Mouse (Mus musculus) forebrain, embryonic 15.5 days (tissue): ENCODE data around the gene Gpx5. TPM values are rescaled to one million over a fixed set of nuclear protein-coding genes. Genes with fewer than 3 reads are reported as not detected.

Experiments used
- ATAC-seq: fragments of 200-750 bp; cut with Nextera tagmentation; replicated peaks from 2 replicates; pipeline ENCODE4 v1.8.0; 2017; ENCODE audit warnings: mild to moderate bottlenecking, moderate TSS enrichment, moderate library complexity
- H3K27ac ChIP-seq: fragments of 300-500 bp; sonication (generic); replicated peaks from 2 replicates; pipeline ENCODE4 v1.5.1; 2015; ENCODE audit warnings: mild to moderate bottlenecking, inconsistent platforms
- H3K27me3 ChIP-seq: fragments of 300-500 bp; sonication (generic); 2 replicates; pipeline ENCODE4 v1.6.1; 2015; ENCODE audit warnings: inconsistent platforms
- H3K36me3 ChIP-seq: fragments of 300-500 bp; sonication (generic); 2 replicates; pipeline ENCODE4 v1.6.1; 2015; ENCODE audit warnings: mild to moderate bottlenecking, inconsistent platforms
- H3K4me1 ChIP-seq: fragments of 300-500 bp; sonication (generic); 2 replicates; pipeline ENCODE4 v1.6.1; 2015; ENCODE audit warnings: inconsistent platforms
- H3K4me2 ChIP-seq: fragments of 300-500 bp; sonication (generic); replicated peaks from 2 replicates; pipeline ENCODE4 v1.6.1; 2015; ENCODE audit warnings: mild to moderate bottlenecking, inconsistent platforms
- H3K4me3 ChIP-seq: fragments of 300-500 bp; sonication (generic); 2 replicates; pipeline ENCODE4 v1.5.1; 2015; ENCODE audit warnings: mild to moderate bottlenecking, inconsistent platforms
- H3K9ac ChIP-seq: fragments of 300-500 bp; sonication (generic); replicated peaks from 2 replicates; pipeline ENCODE4 v1.6.1; 2015; ENCODE audit warnings: mild to moderate bottlenecking, inconsistent platforms
- H3K9me3 ChIP-seq: fragments of 300-500 bp; sonication (generic); 2 replicates; pipeline ENCODE4 v1.6.1; 2016; ENCODE audit warnings: inconsistent platforms
- WGBS: fragments of 180-500 bp; shearing (Covaris S2); methylation state at CpG from one replicate; pipeline ENCODE4 v1.1.7; 2015; ENCODE audit warnings: mixed read lengths; 5-methylcytosine and 5-hydroxymethylcytosine counted together
- polyA plus RNA-seq: library from polyadenylated mRNA; unstranded; fragments of >200 nt; fragmentation: Nextera tagmentation; extraction: Ambion mirVana; gene quantifications from 2 replicates; pipeline ENCODE4 v1.2.1, GENCODE M21; 2015

Gene Gpx5
- polyA plus RNA-seq, result not detected in 2 replicates

DNA sequence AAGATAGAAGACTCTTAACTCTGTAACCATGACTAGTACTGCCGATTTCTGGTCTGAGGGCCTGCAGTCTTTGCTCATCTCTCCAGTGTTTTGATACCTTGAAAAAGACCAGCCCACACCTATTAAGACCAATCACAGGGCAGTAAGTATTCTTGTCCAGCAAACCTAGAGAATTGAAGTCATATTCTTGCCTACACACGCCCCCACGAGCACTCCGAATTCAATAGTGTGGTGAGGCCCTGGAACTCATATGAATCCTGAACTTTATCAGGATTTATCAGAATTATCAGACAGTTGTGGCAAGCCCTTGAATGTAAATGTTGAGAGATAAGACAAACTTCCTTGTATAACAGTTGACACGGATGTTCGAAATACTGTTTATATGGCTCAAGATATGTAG, at the start of gene Gpx5:
TSS of gene Gpx5 (minus strand) at position 101 of the 400 bp plus-strand sequence.
- Histone ChIP-seq H3K4me2 (no peak within 1 kb of the TSS), H3K4me3 (no peak within 1 kb of the TSS), H3K27ac (no peak within 1 kb of the TSS), H3K9ac (no peak within 1 kb of the TSS), H3K27me3 (no peaks in the 10 kb centered on the region), H3K36me3 (no peaks in the 10 kb centered on the region), H3K4me1 (no peaks in the 10 kb centered on the region), H3K9me3 (no peaks in the 10 kb centered on the region)
- no peak for ATAC-seq
- 95% methylated on average over 6 of the region's 6 CpGs for WGBS

DNA sequence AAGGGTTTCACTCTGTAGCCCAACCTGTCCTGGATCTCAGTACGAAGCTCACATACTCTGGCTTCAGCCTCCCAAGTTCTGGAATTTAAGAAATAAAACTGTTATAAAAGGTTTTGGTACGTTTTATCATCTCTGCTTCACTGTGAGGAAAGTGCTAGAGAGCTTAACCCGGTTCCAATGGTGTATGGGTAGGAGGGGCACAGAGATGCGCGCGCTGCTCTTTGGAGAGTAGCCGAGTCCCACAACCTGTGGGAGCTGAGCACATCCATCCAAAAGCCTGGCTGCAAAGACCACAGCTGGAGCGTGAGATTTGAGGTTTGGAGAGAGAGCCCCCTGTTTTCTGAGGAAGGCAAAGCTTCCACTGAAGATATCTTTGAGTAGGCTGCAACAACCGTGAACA, 34.9 kb upstream of the Gpx5 start:
- Histone ChIP-seq H3K27me3 (no peaks in the 10 kb centered on the region), H3K4me1 (peaks cover 13% of the 10 kb centered on the region), H3K4me2 (peak overlapping the region; percentile 44), H3K9me3 (no peaks in the 10 kb centered on the region), H3K27ac (no peak overlapping the region), H3K36me3 (no peaks in the 10 kb centered on the region), H3K9ac (peak overlapping the region; percentile 14; the same call in 1 of the 2 replicates), H3K4me3 (peak overlapping the region; percentile 39)
- WGBS, result under 1% methylated on average over 9 of the region's 9 CpGs
- peak; percentile 71; the same call in 1 of the 2 replicates for ATAC-seq

DNA sequence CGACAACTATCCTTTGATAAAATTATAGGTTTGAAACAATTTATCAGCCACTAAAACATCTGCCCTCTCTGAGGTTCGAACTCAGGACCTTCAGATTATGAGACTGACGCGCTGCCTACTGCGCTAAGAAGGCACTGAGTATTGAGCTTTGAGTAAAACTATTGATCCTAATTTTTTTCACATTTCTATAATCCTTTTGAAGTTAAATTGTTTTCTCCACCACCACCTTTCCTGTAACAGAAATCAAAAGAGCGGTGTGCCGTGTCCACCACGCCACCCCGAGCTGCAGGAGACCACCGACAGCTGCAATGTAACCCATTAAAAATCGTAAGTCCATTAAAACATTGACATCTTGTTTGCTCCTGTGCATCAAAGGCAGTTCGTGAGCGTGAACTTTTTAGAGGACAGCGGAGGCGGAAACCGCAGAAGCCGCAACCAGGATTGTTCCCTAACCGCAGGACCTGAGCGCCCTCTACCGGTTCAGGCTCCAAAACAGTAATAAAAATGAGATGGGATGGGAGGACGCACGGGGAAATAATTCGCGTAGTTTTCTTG, 34.2 kb upstream of the Gpx5 start:
- Histone ChIP-seq H3K9me3 (no peaks in the 10 kb centered on the region), H3K27ac (no peak overlapping the region), H3K9ac (peak overlapping the region; percentile 35), H3K4me3 (peak overlapping the region; percentile 39), H3K4me1 (peaks cover 13% of the 10 kb centered on the region), H3K36me3 (no peaks in the 10 kb centered on the region), H3K4me2 (peak overlapping the region; percentile 44), H3K27me3 (no peaks in the 10 kb centered on the region; the same call in 1 of the 2 replicates)
- peak; percentile 80 for ATAC-seq
- under 1% methylated on average over 24 of the region's 24 CpGs for WGBS

DNA sequence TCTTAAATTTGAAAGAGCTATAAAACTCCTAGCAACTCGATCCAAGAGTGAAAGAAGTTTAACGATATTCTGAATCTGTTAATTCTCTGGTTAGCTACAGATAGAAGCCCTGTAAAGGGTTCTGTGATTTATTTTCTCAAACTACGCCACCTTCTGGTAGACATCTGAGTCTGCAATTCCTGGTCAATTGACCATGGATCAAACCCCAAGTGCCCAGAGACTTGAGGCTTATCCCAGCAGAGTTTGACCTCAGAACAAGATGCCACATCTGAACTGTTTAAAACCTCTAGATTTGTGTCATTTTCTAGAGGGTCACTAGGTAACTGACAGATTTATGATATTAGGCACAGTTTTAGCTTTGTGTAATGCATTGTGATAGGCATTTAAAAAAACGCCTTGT, 33.7 kb upstream of the Gpx5 start:
- H3K4me2 ChIP-seq, result peak overlapping the region; percentile 44
- H3K27me3 ChIP-seq, result no peaks in the 10 kb centered on the region; the same call in 1 of the 2 replicates
- no peak overlapping the region for H3K9ac ChIP-seq
- no peaks in the 10 kb centered on the region for H3K36me3 ChIP-seq
- 0 out of 2 replicates have a peak, but pooled peaks have one; percentile 16 for ATAC-seq
- WGBS, result 9% methylated on average over 4 of the region's 4 CpGs
- H3K4me1 ChIP-seq, result peaks cover 13% of the 10 kb centered on the region
- H3K9me3 ChIP-seq, result no peaks in the 10 kb centered on the region
- no peak overlapping the region for H3K27ac ChIP-seq
- peak overlapping the region; percentile 39 for H3K4me3 ChIP-seq

DNA sequence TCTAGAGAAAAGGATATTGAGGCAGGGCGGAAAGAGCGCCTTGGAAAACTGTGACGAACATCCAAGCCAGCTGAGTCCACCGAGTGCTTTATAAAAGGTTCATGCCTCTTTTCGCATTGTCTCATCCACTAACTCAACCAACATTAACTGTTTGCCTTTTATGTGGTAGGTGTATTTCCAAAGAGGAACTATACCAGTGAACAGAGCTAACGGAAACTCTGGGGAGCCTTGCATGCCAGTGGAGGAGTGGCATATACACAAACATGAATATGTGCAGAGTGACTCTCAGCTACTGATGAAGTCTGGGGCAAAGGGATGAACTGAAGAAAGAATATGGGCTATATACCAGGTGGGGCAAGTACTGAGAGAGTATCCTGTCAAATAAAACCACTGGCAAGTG, 30.9 kb upstream of the Gpx5 start:
- H3K9me3 ChIP-seq, result no peaks in the 10 kb centered on the region
- peak overlapping the region; percentile 41 for H3K4me2 ChIP-seq
- H3K36me3 ChIP-seq, result no peaks in the 10 kb centered on the region
- ATAC-seq, result no peak
- no peak overlapping the region for H3K4me3 ChIP-seq
- peaks cover 13% of the 10 kb centered on the region for H3K4me1 ChIP-seq
- no peaks in the 10 kb centered on the region; the same call in 1 of the 2 replicates for H3K27me3 ChIP-seq
- H3K9ac ChIP-seq, result no peak overlapping the region
- H3K27ac ChIP-seq, result no peak overlapping the region
- 61% methylated on average over 6 of the region's 6 CpGs for WGBS

DNA sequence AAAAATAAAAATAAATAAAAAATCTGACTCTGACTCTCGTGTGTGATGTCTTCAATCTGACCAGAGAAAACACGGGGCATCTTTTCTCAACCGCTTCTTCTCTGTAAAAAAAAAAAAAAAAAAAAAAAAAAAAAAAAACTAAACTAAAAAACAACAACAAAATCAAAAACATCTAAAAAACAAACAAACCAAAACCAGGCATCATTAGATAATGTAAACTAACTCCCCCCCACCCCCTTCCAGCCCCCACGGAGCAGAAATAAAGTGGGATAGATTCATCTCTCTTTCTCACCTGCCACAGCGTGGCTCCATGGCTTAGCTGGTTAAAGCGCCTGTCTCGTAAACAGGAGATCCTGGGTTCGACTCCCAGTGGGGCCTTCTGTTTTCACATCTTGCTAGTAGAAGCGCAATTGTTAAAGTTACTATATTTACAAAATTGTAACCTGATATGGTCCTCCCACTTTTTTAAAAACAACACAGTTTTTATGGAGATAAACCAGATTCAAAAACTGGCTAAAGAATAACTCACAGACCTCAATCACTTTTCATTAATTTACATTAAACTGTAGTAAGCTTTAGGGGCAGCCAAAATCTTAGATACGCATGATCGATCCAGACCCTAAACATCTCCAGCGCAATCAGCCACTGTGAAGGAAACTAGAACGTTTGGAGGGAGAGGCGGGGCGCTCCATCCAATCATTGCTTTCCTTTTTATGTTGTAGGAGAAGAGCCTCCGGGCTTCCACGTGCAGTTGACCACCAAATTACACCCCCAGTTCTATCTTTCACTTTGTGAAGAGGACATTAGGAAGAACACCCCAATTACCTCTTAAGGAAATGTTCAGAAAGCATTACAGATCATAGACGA, 30.2 kb upstream of the Gpx5 start:
- H3K27ac ChIP-seq, result no peak overlapping the region
- H3K27me3 ChIP-seq, result no peaks in the 10 kb centered on the region; the same call in 1 of the 2 replicates
- ATAC-seq, result no peak
- peaks cover 13% of the 10 kb centered on the region for H3K4me1 ChIP-seq
- no peak overlapping the region for H3K9ac ChIP-seq
- no peaks in the 10 kb centered on the region for H3K9me3 ChIP-seq
- H3K4me3 ChIP-seq, result peak overlapping the region; percentile 28
- WGBS, result 12% methylated on average over 18 of the region's 18 CpGs
- H3K4me2 ChIP-seq, result peak overlapping the region; percentile 41
- no peaks in the 10 kb centered on the region for H3K36me3 ChIP-seq

DNA sequence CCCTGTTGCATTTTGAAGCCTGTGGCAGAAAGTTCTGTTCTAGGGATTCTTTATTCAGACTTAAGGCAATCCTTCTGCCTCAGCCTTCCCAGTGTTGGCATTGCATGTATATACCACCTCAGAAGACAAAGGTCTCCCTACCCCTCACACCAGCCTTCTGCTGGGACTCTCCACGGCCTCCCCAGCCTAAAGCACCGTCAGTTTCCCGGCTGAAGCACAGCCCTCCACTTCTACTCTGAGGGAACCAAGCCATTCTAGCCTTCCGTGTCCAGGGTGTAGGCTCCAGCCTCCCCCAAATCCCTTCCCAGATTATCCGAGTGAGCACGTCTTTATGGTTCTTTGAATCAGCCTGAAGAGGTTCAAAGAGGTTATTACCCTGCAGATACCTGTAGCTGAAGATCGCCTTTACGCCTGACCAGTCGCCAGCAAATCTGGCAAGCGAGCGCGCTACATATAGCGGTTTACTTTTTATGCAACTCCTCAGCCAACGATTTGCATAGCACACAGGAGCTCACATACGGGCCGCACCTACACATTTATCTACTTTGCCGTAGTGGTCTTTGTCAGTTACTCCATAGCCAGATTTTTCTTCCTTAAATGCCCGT, 29.5 kb upstream of the Gpx5 start:
- H3K27ac ChIP-seq, result no peak overlapping the region
- H3K27me3 ChIP-seq, result no peaks in the 10 kb centered on the region; the same call in 1 of the 2 replicates
- peak overlapping the region; percentile 28 for H3K4me3 ChIP-seq
- H3K9me3 ChIP-seq, result no peaks in the 10 kb centered on the region
- 2% methylated on average over 18 of the region's 18 CpGs for WGBS
- peak overlapping the region; percentile 41 for H3K4me2 ChIP-seq
- 0 out of 2 replicates have a peak, but pooled peaks cover 6% of the 10 kb centered on the region for H3K4me1 ChIP-seq
- H3K9ac ChIP-seq, result no peak overlapping the region
- H3K36me3 ChIP-seq, result no peaks in the 10 kb centered on the region
- no peak for ATAC-seq

DNA sequence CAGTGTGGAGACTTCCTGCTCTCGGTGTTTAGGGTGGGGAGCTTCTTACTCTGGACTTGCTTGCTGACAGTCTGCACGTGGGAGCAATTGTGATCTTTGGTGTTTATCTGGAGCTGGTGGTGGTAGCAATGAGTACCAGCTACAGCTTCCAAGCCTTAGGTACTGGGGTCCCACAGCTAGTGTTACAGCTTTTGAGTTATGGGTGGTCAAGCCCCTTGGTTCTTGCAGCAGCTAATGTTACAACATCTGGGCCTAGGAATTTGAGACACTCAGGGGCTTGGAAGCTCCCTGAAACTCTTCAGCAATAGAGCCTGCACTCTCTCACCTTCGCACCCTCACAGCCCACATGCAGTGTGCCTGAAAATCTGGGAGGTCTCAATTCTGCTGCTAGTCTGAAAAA, 27.7 kb upstream of the Gpx5 start:
- no peak overlapping the region for H3K4me3 ChIP-seq
- H3K9me3 ChIP-seq, result no peaks in the 10 kb centered on the region
- no peak for ATAC-seq
- no peak overlapping the region for H3K4me2 ChIP-seq
- H3K9ac ChIP-seq, result no peak overlapping the region
- no peak overlapping the region for H3K27ac ChIP-seq
- H3K27me3 ChIP-seq, result no peaks in the 10 kb centered on the region; the same call in 1 of the 2 replicates
- WGBS, result 80% methylated on average over 3 of the region's 3 CpGs
- H3K4me1 ChIP-seq, result no peaks in the 10 kb centered on the region
- H3K36me3 ChIP-seq, result no peaks in the 10 kb centered on the region

DNA sequence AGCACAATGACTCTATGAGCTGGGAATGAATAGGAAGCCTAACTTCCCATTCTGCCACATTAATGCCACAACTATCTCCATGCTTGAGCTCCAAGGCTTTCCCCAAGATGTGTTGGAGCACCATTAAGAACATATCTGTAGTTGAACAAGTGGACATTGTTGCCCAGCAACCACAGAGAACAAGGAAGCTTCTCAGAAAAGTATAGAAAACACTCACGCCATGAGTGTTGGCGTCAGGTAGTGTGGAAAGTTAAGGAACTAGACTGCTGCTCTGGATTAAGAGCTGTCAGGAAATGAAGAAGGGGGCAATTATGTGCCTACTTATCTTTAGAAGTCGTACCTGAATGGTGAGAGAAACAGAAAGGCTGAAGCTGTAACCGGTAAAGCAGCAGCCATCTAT, 21.4 kb upstream of the Gpx5 start:
- Histone ChIP-seq H3K9me3 (no peaks in the 10 kb centered on the region), H3K27me3 (no peaks in the 10 kb centered on the region), H3K4me1 (no peaks in the 10 kb centered on the region), H3K27ac (no peak overlapping the region), H3K36me3 (no peaks in the 10 kb centered on the region), H3K9ac (no peak overlapping the region), H3K4me3 (no peak overlapping the region), H3K4me2 (no peak overlapping the region)
- 85% methylated on average over 4 of the region's 4 CpGs for WGBS
- no peak for ATAC-seq

DNA sequence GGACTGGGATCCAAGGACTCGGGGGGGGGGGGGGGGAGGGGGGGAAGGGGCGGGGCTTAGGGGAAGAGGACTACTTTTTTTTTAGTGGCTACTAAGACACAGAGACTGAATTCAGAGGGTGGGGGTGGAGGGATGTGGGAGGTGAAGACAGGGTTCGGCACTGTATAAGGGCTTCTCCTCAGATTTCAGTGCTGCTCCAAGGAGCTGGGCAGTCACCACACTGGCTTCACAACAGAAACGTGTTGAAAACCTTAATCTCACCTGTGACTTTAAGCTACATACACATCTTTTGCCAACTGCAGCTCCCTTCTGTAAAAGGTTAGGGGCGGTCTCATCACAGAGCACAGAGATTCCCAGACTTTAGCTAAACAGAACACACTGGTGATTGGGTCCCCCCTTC, 20.3 kb upstream of the Gpx5 start:
- H3K4me1 ChIP-seq, result no peaks in the 10 kb centered on the region
- no peak overlapping the region for H3K9ac ChIP-seq
- H3K27ac ChIP-seq, result no peak overlapping the region
- no peaks in the 10 kb centered on the region for H3K9me3 ChIP-seq
- no peak overlapping the region for H3K4me3 ChIP-seq
- no peaks in the 10 kb centered on the region for H3K27me3 ChIP-seq
- H3K4me2 ChIP-seq, result no peak overlapping the region
- no peak for ATAC-seq
- 43% methylated on average over 4 of the region's 5 CpGs for WGBS
- H3K36me3 ChIP-seq, result no peaks in the 10 kb centered on the region

DNA sequence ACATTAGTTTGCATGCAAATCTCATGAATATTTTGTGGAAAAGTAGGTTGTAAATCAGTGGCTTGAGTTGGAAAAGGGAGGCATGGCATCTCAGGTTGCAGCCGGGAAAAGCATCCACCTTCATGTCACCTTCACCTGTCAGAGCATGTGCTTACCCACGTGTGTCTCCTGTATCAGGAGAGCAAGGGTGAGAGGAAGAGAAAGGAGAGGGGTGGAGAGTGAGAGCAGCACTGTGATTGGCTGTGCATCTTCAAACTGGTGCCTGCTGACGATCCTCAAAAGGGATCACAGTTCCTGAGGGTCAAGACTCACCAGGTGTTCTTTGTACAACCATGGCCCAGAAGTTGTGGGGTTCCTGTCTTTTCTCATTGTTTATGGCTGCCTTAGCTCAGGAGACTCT, 19.4 kb upstream of the Gpx5 start, which contains the start of gene Gpx6:
TSS of gene Gpx6 (plus strand) at position 200 of the 400 bp plus-strand sequence.
- 14% methylated on average over 3 of the region's 3 CpGs for WGBS
- Histone ChIP-seq H3K27ac (no peak within 1 kb of the TSS), H3K4me3 (no peak within 1 kb of the TSS), H3K27me3 (no peaks in the 10 kb centered on the region), H3K9me3 (no peaks in the 10 kb centered on the region), H3K9ac (no peak within 1 kb of the TSS), H3K4me2 (no peak within 1 kb of the TSS), H3K36me3 (no peaks in the 10 kb centered on the region), H3K4me1 (no peaks in the 10 kb centered on the region)
- no peak for ATAC-seq

DNA sequence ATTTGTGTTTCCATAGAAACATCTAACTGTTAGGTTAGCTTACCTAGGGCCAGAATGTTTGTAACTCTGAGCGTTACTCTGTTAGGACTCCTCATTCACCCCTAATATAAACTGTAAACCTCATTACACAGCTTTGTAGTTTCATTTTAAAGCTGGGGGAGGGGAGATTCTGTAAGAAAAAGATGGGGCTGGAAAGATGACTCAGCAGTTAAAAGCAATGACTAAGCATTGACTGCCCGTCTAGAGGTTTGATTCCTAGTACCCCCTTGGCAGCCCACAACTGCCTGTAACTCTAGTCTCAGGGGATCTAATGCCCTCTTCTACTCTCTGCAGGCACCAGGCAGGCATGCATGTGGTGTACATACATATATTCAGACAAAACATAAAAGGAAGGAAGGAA, 17.3 kb upstream of the Gpx5 start:
- no peak overlapping the region for H3K4me3 ChIP-seq
- 64% methylated on average over 2 of the region's 2 CpGs for WGBS

More for the DNA sequence above, 17.3 kb upstream of the Gpx5 start:
- H3K36me3 ChIP-seq, result no peaks in the 10 kb centered on the region
- H3K9ac ChIP-seq, result no peak overlapping the region
- H3K9me3 ChIP-seq, result no peaks in the 10 kb centered on the region
- no peak overlapping the region for H3K27ac ChIP-seq
- no peak for ATAC-seq
- H3K4me2 ChIP-seq, result no peak overlapping the region
- H3K27me3 ChIP-seq, result no peaks in the 10 kb centered on the region
- H3K4me1 ChIP-seq, result no peaks in the 10 kb centered on the region
